Mouse (Mus musculus) liver, embryonic 14.5 days (tissue): Measurements from ENCODE around the gene Gpc6. TPM values are rescaled to one million over a fixed set of nuclear protein-coding genes. Genes with fewer than 3 reads are reported as not detected.
A peak's percentile ranks its signal among the peaks of the same experiment; 100 is the strongest.

Experiments
- ATAC-seq: fragments of 200-750 bp; cut with Nextera tagmentation; 2 replicates; pipeline ENCODE4 v1.8.0; 2017; ENCODE audit warnings: moderate number of reproducible peaks, mild to moderate bottlenecking, moderate library complexity; ENCODE audit not compliant: insufficient read depth
- DNase-seq, 3 experiments: peaks; one replicate each; pipeline ENCODE4 v3.0.0-alpha.2; 2012 to 2013; ENCODE audit warnings: low read depth in 3 of 3, low spot score in 3 of 3
- H3K27ac ChIP-seq: fragments of 300-500 bp; sonication (generic); 2 replicates; pipeline ENCODE4 v1.5.1; 2014; ENCODE audit warnings: moderate library complexity, mild to moderate bottlenecking, control low read depth, inconsistent platforms
- H3K27me3 ChIP-seq: fragments of 300-500 bp; sonication (generic); 2 replicates; pipeline ENCODE4 v1.6.1; 2014; ENCODE audit warnings: mild to moderate bottlenecking, low read length, moderate library complexity; ENCODE audit not compliant: control insufficient read depth, insufficient read depth
- H3K36me3 ChIP-seq: fragments of 300-500 bp; sonication (generic); replicated peaks from 2 replicates; pipeline ENCODE4 v1.6.1; 2014; ENCODE audit warnings: low read depth; ENCODE audit not compliant: control insufficient read depth, insufficient read depth
- H3K4me1 ChIP-seq, 2 experiments: fragments of 200-500 bp in 1 of 2; fragments of 300-500 bp in 1 of 2; sonication (generic) in 1 of 2; replicated peaks; 2 replicates each; pipeline ENCODE4 v1.6.1; 2012 to 2014; ENCODE audit warnings: antibody characterized with exemption in 1 of 2, inconsistent platforms in 1 of 2, low read length in 1 of 2; ENCODE audit not compliant: control insufficient read depth in 2 of 2, insufficient read depth in 2 of 2
- H3K4me2 ChIP-seq: fragments of 300-500 bp; sonication (generic); 2 replicates; pipeline ENCODE4 v1.6.1; 2014; ENCODE audit warnings: low read depth, mild to moderate bottlenecking, control low read depth, moderate library complexity
- H3K4me3 ChIP-seq, 2 experiments: fragments of 200-500 bp in 1 of 2; fragments of 300-500 bp in 1 of 2; sonication (generic) in 1 of 2; 2 replicates each; pipeline ENCODE4 v1.5.1; 2012 to 2014; ENCODE audit warnings: low read depth in 2 of 2, low read length in 2 of 2, mild to moderate bottlenecking in 2 of 2, control low read depth in 1 of 2, inconsistent platforms in 1 of 2, moderate library complexity in 1 of 2; ENCODE audit not compliant: insufficient read depth in 1 of 2
- H3K9ac ChIP-seq: fragments of 300-500 bp; sonication (generic); replicated peaks from 2 replicates; pipeline ENCODE4 v1.6.1; 2014; ENCODE audit warnings: mild to moderate bottlenecking, control low read depth, moderate library complexity
- H3K9me3 ChIP-seq: fragments of 300-500 bp; sonication (generic); 2 replicates; pipeline ENCODE4 v1.6.1; 2016; ENCODE audit warnings: low read length, mixed read lengths; ENCODE audit not compliant: control insufficient read depth
- CTCF ChIP-seq: IDR thresholded peaks from 2 replicates; pipeline ENCODE4 v1.5.1; 2016; ENCODE audit warnings: antibody characterized with exemption, low read depth, control low read depth
- EP300 ChIP-seq: IDR thresholded peaks from 2 replicates; pipeline ENCODE4 v1.6.1; 2016; ENCODE audit warnings: antibody characterized with exemption, low read depth
- WGBS: fragments of 180-500 bp; shearing (Covaris S2); extraction: QIAGEN DNeasy Blood & Tissue Kit; methylation state at CpG from one replicate; pipeline ENCODE4 v1.1.7; 2014; ENCODE audit not compliant: insufficient replicate concordance; 5-methylcytosine and 5-hydroxymethylcytosine counted together
- polyA plus RNA-seq, 2 experiments: library from polyadenylated mRNA; depleted of rRNA in 1 of 2; stranded (reverse) in 1 of 2; unstranded in 1 of 2; fragments of >200 nt; fragmentation: Nextera tagmentation in 1 of 2; extraction: Ambion mirVana in 1 of 2; gene quantifications; 2 replicates each; pipeline versions ENCODE4 v1.2.1 to v1.2.3; 2012 to 2014

Gpc6 gene
- polyA plus RNA-seq, 2 experiments: 0.97 to 2.3 TPM

DNA sequence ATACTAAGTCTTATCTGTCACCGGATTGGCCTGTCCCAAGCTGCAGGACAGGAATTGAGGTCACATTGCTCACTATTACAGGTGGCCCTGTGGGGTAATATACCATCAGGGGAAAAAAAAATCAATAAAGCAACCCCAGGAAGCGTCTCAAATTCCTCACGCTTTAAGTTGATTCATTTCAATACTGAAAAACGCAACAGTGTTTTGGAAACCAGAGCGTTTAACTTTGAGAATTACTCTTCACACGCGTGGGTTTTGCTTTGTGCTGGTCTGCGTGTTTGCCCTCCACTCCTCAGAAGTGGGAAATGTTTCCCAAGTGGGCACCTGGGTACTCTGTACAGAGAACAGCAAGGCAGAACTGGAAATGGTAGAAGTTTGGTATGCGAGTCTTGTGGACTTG is 13.6 kb downstream of the Gpc6 start:
- Histone ChIP-seq H3K4me2 (no peak overlapping the region), H3K27ac (no peak overlapping the region), H3K4me3 (no peak overlapping the region), H3K27me3 (no peaks in the 10 kb centered on the region), H3K9me3 (no peaks in the 10 kb centered on the region), H3K9ac (no peak overlapping the region), H3K4me1 (no peaks in the 10 kb centered on the region), H3K36me3 (no peaks in the 10 kb centered on the region)
- no peak for TF ChIP-seq EP300
- no peak for TF ChIP-seq CTCF
- WGBS: 71% methylated on average over 9 of the region's 9 CpGs
- ATAC-seq: no peak
- no peak for DNase-seq

DNA sequence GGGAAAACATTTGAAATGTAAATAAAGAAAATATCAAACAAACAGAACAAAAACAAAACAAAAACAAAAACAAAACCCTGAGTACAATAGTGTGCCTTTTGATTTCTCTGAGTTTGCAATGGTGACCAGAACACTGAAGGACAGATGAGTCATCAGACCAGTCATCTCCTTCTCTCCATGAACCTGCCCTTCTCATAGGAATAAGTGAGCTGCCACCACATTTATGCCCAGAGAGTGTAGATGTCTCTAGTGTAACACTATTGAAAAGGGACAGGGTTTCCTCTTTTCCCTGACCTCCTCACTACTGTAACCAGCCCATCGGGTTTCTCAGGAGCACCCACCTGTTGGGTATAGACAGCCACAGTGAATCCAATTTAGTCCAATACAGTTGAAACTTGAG is 14.4 kb downstream of the Gpc6 start:
- Histone ChIP-seq H3K9ac (no peak overlapping the region), H3K9me3 (no peaks in the 10 kb centered on the region; the same call in 1 of the 2 replicates), H3K4me3 (no peak overlapping the region), H3K36me3 (no peaks in the 10 kb centered on the region), H3K27ac (no peak overlapping the region), H3K27me3 (no peaks in the 10 kb centered on the region), H3K4me2 (no peak overlapping the region), H3K4me1 (no peaks in the 10 kb centered on the region)
- TF ChIP-seq CTCF (no peak), EP300 (no peak)
- 78% methylated on average over 1 of the region's 1 CpGs for WGBS
- ATAC-seq: no peak
- DNase-seq: no peak

DNA sequence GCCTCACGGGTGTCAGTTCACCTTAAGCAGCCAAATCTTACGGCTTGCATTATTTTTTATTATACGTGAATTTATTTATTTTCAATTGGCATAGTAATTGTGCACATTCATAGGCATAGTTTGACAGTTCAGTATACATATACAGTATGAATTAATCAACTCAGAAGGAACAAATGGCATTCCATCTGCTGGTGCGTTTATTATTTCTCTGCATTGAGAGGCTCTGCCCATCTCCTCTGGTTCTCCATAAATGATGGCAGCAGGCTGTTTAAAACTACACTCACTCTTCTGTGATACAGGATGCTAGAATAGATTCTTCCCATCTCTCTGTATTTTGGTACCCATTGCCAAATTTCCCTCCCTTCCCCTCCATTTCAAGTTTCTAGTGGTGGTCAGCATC is 16.7 kb downstream of the Gpc6 start:
- Histone ChIP-seq H3K27ac (no peak overlapping the region), H3K9ac (no peak overlapping the region), H3K4me3 (no peak overlapping the region), H3K9me3 (no peaks in the 10 kb centered on the region; the same call in 1 of the 2 replicates), H3K27me3 (no peaks in the 10 kb centered on the region), H3K4me2 (no peak overlapping the region), H3K36me3 (no peaks in the 10 kb centered on the region), H3K4me1 (no peaks in the 10 kb centered on the region)
- DNase-seq (no peak), ATAC-seq (no peak)
- TF ChIP-seq EP300 (no peak), CTCF (no peak)
- WGBS: 81% methylated on average over 4 of the region's 4 CpGs

DNA sequence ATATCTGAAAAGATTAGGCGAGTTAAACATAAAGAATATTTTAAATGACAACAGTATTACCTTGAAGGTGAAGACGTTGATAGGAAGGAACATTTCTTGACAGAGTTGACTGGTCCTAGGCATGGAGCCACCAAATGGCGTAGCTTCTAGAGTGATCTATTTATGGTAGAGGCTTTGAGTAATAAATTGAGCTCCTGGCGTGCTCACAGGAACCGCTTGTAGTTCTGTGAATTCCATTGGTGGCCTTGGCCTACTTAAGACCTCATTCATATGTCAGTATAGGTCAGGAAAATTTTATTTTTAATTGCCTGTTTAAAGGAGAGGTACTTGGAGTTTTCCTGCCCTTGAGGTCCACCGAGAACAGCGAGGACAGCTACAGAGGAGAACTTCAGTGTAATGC is 18.6 kb downstream of the Gpc6 start:
- TF ChIP-seq EP300: no peak
- no peak for TF ChIP-seq CTCF
- H3K9me3 ChIP-seq: no peaks in the 10 kb centered on the region; the same call in 1 of the 2 replicates
- no peak overlapping the region for H3K9ac ChIP-seq
- ATAC-seq (no peak), DNase-seq (no peak)
- no peaks in the 10 kb centered on the region for H3K4me1 ChIP-seq
- 66% methylated on average over 7 of the region's 7 CpGs for WGBS
- H3K4me3 ChIP-seq: no peak overlapping the region
- H3K36me3 ChIP-seq: no peaks in the 10 kb centered on the region
- no peak overlapping the region for H3K4me2 ChIP-seq
- H3K27ac ChIP-seq: no peak overlapping the region
- no peaks in the 10 kb centered on the region for H3K27me3 ChIP-seq

DNA sequence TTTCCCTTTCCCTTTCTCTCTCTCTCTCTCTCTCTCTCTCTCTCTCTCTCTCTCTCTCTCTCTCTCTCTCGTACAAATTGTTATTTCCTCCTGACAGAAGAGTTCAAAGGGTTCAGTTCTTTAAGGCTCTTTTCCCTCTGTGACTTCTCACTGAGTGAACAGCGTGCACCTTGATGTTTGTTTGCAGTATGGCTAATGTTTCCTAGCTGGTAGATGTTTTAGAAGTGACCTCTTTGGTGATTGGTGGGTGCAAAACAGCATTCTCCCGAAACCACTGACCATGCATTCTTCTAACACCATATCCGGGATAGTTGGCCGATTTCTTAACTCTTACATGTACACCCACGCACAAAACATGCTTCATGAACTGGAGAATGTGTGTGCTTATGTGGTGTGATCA is 20.9 kb downstream of the Gpc6 start:
- 49% methylated on average over 6 of the region's 6 CpGs for WGBS
- ATAC-seq (0 out of 2 replicates have a peak, but pooled peaks have one; percentile 13), DNase-seq (no peak)
- Histone ChIP-seq H3K4me1 (no peaks in the 10 kb centered on the region), H3K27ac (no peak overlapping the region), H3K9ac (no peak overlapping the region), H3K27me3 (no peaks in the 10 kb centered on the region), H3K4me2 (no peak overlapping the region), H3K9me3 (no peaks in the 10 kb centered on the region; the same call in 1 of the 2 replicates), H3K36me3 (no peaks in the 10 kb centered on the region), H3K4me3 (no peak overlapping the region)
- TF ChIP-seq EP300: no peak
